Mouse (Mus musculus) liver, embryonic 12.5 days (tissue): ENCODE measurements at regions not wholly inside any gene's neighbourhood (a gene's known extent, or its start where the extent isn't known, plus 50 kb on each side); places are given as distances from the start of the nearest gene placed in this dataset.

Experiments
- ATAC-seq: fragments of 200-750 bp; cut with Nextera tagmentation; 2 replicates; pipeline ENCODE4 v1.8.0; 2017; ENCODE audit warnings: moderate number of reproducible peaks, mild to moderate bottlenecking, moderate library complexity
- H3K27ac ChIP-seq: fragments of 300-500 bp; sonication (generic); 2 replicates; pipeline ENCODE4 v1.5.1; 2016; ENCODE audit warnings: mild to moderate bottlenecking
- H3K27me3 ChIP-seq: fragments of 300-500 bp; sonication (generic); replicated peaks from 2 replicates; pipeline ENCODE4 v1.6.1; 2016; ENCODE audit warnings: mild to moderate bottlenecking, moderate library complexity
- H3K36me3 ChIP-seq: fragments of 300-500 bp; sonication (generic); 2 replicates; pipeline ENCODE4 v1.6.1; 2016; ENCODE audit warnings: mild to moderate bottlenecking, moderate library complexity
- H3K4me1 ChIP-seq: fragments of 300-500 bp; sonication (generic); 2 replicates; pipeline ENCODE4 v1.6.1; 2016
- H3K4me2 ChIP-seq: fragments of 300-500 bp; sonication (generic); 2 replicates; pipeline ENCODE4 v1.6.1; 2016; ENCODE audit warnings: mild to moderate bottlenecking, moderate library complexity
- H3K4me3 ChIP-seq: fragments of 300-500 bp; sonication (generic); 2 replicates; pipeline ENCODE4 v1.5.1; 2016; ENCODE audit warnings: mild to moderate bottlenecking, moderate library complexity
- H3K9ac ChIP-seq: fragments of 300-500 bp; sonication (generic); 2 replicates; pipeline ENCODE4 v1.6.1; 2016; ENCODE audit warnings: mild to moderate bottlenecking, moderate library complexity
- H3K9me3 ChIP-seq: fragments of 300-500 bp; sonication (generic); replicated peaks from 2 replicates; pipeline ENCODE4 v1.6.1; 2016; ENCODE audit warnings: mild to moderate bottlenecking, moderate library complexity
- WGBS: fragments of 180-500 bp; shearing (Covaris S2); methylation state at CpG from one replicate; pipeline ENCODE4 v1.1.7; 2016; ENCODE audit not compliant: insufficient replicate concordance; 5-methylcytosine and 5-hydroxymethylcytosine counted together

- Histone ChIP-seq H3K36me3 (no peaks in the 10 kb centered on the region), H3K9me3 (no peaks in the 10 kb centered on the region), H3K9ac (no peak overlapping the region), H3K4me3 (no peak overlapping the region), H3K4me2 (no peak overlapping the region), H3K27me3 (no peaks in the 10 kb centered on the region), H3K27ac (no peak overlapping the region), H3K4me1 (no peaks in the 10 kb centered on the region)
- ATAC-seq: no peak
- 54% methylated on average over 7 of the region's 7 CpGs for WGBS
Measured at GRCm38 (mm10) chr3:149846941-149847539, 856.7 kb upstream of the Adgrl2 start.

GRCm38 (mm10) chr3:149845826-149846486 is 855.6 kb upstream of the Adgrl2 start:
- H3K4me2 ChIP-seq: no peak overlapping the region
- H3K36me3 ChIP-seq: no peaks in the 10 kb centered on the region
- H3K4me3 ChIP-seq: no peak overlapping the region
- no peak for ATAC-seq
- WGBS: 37% methylated on average over 3 of the region's 3 CpGs
- no peak overlapping the region for H3K9ac ChIP-seq
- H3K9me3 ChIP-seq: no peaks in the 10 kb centered on the region
- no peaks in the 10 kb centered on the region for H3K27me3 ChIP-seq
- no peak overlapping the region for H3K27ac ChIP-seq
- H3K4me1 ChIP-seq: no peaks in the 10 kb centered on the region

DNA sequence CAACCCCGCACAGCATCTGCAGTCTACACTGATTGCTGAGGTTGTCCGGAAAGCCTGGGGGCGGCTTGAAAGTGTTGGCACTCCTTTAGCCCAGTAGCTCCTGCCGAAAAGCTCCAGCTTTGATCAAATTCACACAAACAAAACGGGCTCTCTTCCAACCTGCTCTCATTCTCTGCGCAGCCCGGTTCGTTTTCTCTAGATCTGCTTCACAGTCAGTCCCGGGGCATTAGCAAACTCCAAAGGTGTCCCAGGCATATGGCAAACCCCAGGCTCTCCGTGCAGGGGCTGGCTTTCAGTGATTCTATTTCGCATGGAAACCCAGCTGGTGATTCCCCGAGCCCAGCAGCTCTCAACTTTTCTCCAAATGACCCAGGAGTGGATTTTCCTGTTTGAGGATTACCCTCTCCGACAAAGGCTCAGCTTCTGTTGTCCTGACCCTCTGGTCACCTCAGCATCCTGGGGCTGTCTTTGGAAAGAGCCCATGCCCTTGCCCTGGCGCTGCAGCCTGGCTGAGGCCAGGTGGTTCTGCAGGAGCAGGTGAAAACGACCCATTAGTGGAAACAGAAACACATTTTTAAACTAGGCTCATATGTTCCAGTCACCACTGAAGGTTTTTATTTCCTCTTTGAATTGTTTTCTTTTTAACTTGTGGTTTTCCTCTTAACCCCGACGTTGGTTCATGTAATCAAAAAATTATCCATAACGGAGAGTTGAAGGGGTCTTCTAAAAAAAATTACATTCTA is 854.9 kb upstream of the Adgrl2 start:
- Histone ChIP-seq H3K4me2 (peak overlapping the region; percentile 45), H3K9me3 (no peaks in the 10 kb centered on the region), H3K4me3 (no peak overlapping the region), H3K9ac (no peak overlapping the region), H3K27ac (no peak overlapping the region), H3K36me3 (no peaks in the 10 kb centered on the region), H3K27me3 (no peaks in the 10 kb centered on the region), H3K4me1 (no peaks in the 10 kb centered on the region)
- no peak for ATAC-seq
- WGBS: 10% methylated on average over 18 of the region's 18 CpGs

DNA sequence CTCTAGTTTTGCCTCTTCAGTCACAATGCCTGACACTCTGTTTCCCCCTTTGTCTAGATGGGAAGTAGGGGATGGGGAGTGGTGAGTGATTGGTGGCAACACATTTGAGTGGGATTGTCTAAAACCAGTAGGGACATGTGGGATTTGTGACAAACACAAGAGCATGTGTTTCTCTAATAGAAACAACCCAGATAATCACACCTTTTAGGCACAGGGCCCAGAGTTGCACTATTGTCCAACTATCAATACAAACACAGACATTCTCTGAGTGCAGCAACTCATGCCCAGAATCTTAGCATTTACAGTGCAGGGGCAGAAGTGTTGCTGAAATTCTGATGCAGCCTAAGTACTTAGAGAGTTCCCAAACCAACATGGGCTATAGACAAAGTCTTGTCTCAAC is 847.6 kb upstream of the Adgrl2 start:
- Histone ChIP-seq H3K4me3 (no peak overlapping the region), H3K4me1 (no peaks in the 10 kb centered on the region), H3K27ac (no peak overlapping the region), H3K9me3 (no peaks in the 10 kb centered on the region), H3K36me3 (no peaks in the 10 kb centered on the region), H3K9ac (no peak overlapping the region), H3K4me2 (no peak overlapping the region), H3K27me3 (no peaks in the 10 kb centered on the region)
- no peak for ATAC-seq

GRCm38 (mm10) chr3:149836467-149837233 is 846.3 kb upstream of the Adgrl2 start:
- Histone ChIP-seq H3K36me3 (no peaks in the 10 kb centered on the region), H3K27ac (no peak overlapping the region), H3K27me3 (no peaks in the 10 kb centered on the region), H3K9me3 (no peaks in the 10 kb centered on the region), H3K9ac (no peak overlapping the region), H3K4me1 (no peaks in the 10 kb centered on the region), H3K4me3 (no peak overlapping the region), H3K4me2 (no peak overlapping the region)
- 79% methylated on average over 11 of the region's 11 CpGs for WGBS
- ATAC-seq: no peak

DNA sequence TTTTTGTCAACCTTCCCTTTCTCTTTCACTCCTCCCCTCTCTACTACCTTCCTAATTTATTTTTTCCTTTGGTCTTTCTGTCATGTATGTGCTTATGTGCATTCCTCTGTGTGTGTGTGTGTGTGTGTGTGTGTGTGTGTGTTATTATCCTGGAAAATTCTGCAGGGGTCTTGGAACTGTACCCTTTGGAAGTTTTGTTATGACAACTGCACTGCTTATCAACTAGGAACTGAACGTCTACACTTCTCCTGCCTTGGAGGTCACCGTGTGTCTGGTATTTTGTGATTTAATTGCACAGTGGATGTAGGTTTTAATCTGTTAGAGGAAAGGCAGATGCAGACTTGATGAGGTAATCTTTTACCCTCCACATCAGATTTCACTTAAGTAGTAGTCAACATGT is 836.8 kb upstream of the Adgrl2 start:
- WGBS: 65% methylated on average over 2 of the region's 2 CpGs
- Histone ChIP-seq H3K36me3 (no peaks in the 10 kb centered on the region), H3K4me2 (no peak overlapping the region), H3K9me3 (no peaks in the 10 kb centered on the region), H3K4me3 (no peak overlapping the region), H3K4me1 (no peaks in the 10 kb centered on the region), H3K27me3 (no peaks in the 10 kb centered on the region), H3K27ac (no peak overlapping the region), H3K9ac (no peak overlapping the region)
- ATAC-seq: no peak

GRCm38 (mm10) chr3:149826757-149827156 is 836.4 kb upstream of the Adgrl2 start:
- H3K4me3 ChIP-seq: no peak overlapping the region
- H3K36me3 ChIP-seq: no peaks in the 10 kb centered on the region
- ATAC-seq: no peak
- no peak overlapping the region for H3K4me2 ChIP-seq
- no peak overlapping the region for H3K27ac ChIP-seq
- no peaks in the 10 kb centered on the region for H3K4me1 ChIP-seq
- 65% methylated on average over 9 of the region's 9 CpGs for WGBS
- no peaks in the 10 kb centered on the region for H3K9me3 ChIP-seq
- no peak overlapping the region for H3K9ac ChIP-seq
- no peaks in the 10 kb centered on the region for H3K27me3 ChIP-seq

- WGBS: 73% methylated on average over 3 of the region's 3 CpGs
- H3K27me3 ChIP-seq: no peaks in the 10 kb centered on the region
Measured at GRCm38 (mm10) chr3:149820670-149821069, 830.3 kb upstream of the Adgrl2 start.

GRCm38 (mm10) chr3:149819863-149820262 is 829.5 kb upstream of the Adgrl2 start:
- ATAC-seq: no peak
- no peak overlapping the region for H3K4me2 ChIP-seq
- no peak overlapping the region for H3K27ac ChIP-seq
- H3K4me1 ChIP-seq: no peaks in the 10 kb centered on the region
- H3K27me3 ChIP-seq: no peaks in the 10 kb centered on the region
- no peak overlapping the region for H3K9ac ChIP-seq
- WGBS: 50% methylated on average over 4 of the region's 4 CpGs
- no peaks in the 10 kb centered on the region for H3K9me3 ChIP-seq
- no peak overlapping the region for H3K4me3 ChIP-seq
- no peaks in the 10 kb centered on the region for H3K36me3 ChIP-seq

More at GRCm38 (mm10) chr3:149820670-149821069, 830.3 kb upstream of the Adgrl2 start:
- H3K9ac ChIP-seq: no peak overlapping the region
- no peaks in the 10 kb centered on the region for H3K9me3 ChIP-seq
- no peak overlapping the region for H3K4me3 ChIP-seq
- ATAC-seq: no peak
- H3K4me2 ChIP-seq: no peak overlapping the region
- no peak overlapping the region for H3K27ac ChIP-seq
- H3K4me1 ChIP-seq: no peaks in the 10 kb centered on the region
- no peaks in the 10 kb centered on the region for H3K36me3 ChIP-seq

DNA sequence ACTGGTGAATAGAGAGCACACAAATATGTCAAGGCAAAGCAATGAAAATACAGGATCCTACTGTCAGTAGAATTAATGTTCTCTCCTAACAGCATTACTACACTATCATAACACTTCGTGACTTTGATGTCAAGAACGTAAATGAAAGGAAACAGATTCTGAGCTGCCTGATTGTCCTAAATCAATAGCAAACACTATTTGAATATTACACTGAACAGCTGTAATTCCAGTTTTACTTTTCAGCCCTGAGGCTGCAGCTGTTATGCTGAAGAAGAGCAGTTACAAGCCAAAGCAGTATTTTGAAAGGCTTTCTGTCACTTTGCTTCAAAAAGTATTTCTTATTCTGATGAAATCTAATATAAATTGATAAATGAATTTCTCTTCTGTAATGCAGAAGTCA is 828.7 kb upstream of the Adgrl2 start:
- no peaks in the 10 kb centered on the region for H3K27me3 ChIP-seq
- no peak overlapping the region for H3K9ac ChIP-seq
- H3K27ac ChIP-seq: no peak overlapping the region
- H3K4me1 ChIP-seq: no peaks in the 10 kb centered on the region
- H3K4me2 ChIP-seq: no peak overlapping the region
- H3K4me3 ChIP-seq: no peak overlapping the region
- ATAC-seq: no peak
- WGBS: 75% methylated on average over 2 of the region's 2 CpGs
- no peaks in the 10 kb centered on the region for H3K36me3 ChIP-seq
- no peaks in the 10 kb centered on the region for H3K9me3 ChIP-seq

GRCm38 (mm10) chr3:149811036-149811435 is 820.7 kb upstream of the Adgrl2 start:
- Histone ChIP-seq H3K9ac (no peak overlapping the region), H3K36me3 (no peaks in the 10 kb centered on the region), H3K9me3 (no peaks in the 10 kb centered on the region), H3K27me3 (no peaks in the 10 kb centered on the region), H3K4me1 (no peaks in the 10 kb centered on the region), H3K4me3 (no peak overlapping the region), H3K4me2 (no peak overlapping the region), H3K27ac (no peak overlapping the region)
- ATAC-seq: no peak
- WGBS: 61% methylated on average over 2 of the region's 2 CpGs

DNA sequence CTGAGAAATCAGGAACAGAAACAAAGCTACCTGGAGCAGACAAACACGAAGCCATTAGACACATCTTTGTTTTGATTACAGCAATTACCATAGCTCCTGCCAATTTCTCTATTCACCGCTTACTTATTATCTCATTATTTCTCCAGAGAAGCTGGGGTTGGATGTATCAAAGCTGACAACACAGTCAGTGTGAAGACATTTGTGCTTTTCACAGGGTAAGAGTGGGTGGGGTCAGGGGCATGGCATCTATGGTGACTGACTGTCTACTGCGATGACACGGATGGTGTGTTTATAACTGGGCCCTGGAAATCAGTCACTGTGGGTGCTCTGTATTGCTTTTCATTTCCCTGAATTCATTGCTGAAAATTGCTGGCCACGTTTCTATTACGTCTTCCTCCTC is 815.0 kb upstream of the Adgrl2 start:
- H3K4me2 ChIP-seq: no peak overlapping the region
- 64% methylated on average over 6 of the region's 6 CpGs for WGBS
- ATAC-seq: no peak
- H3K9ac ChIP-seq: no peak overlapping the region
- no peaks in the 10 kb centered on the region for H3K9me3 ChIP-seq
- H3K27me3 ChIP-seq: no peaks in the 10 kb centered on the region
- H3K27ac ChIP-seq: no peak overlapping the region
- H3K4me1 ChIP-seq: no peaks in the 10 kb centered on the region
- H3K36me3 ChIP-seq: no peaks in the 10 kb centered on the region
- no peak overlapping the region for H3K4me3 ChIP-seq
